Mouse (Mus musculus): ENCODE measurements at regions not wholly inside any gene's neighbourhood (a gene's known extent, or its start where the extent isn't known, plus 50 kb on each side); places are given as distances from the start of the nearest gene placed in this dataset.
"Not testable (repeated sequence)": the region's sequence is repeated elsewhere in the genome, so short reads cannot be mapped to it uniquely, and the experiment has no call there.

- TF ChIP-seq TAL1 (conservative IDR thresholded peaks at IDR 0.05; ENCODE audit: low read depth, low read length); CTCF (IDR thresholded peaks at IDR 0.05; ENCODE audit: low read depth, low read length): not testable (repeated sequence)
Observed at GRCm38 (mm10) chr3:5950243-5950642, 199.6 kb downstream of the Gm8797 start.

All from G1E (cell line).